Mouse (Mus musculus) hindbrain, embryonic 14.5 days (tissue): ENCODE results near the gene Tacc2. TPM values are rescaled to one million over a fixed set of nuclear protein-coding genes. Genes with fewer than 3 reads are reported as not detected.
"Not testable (repeated sequence)": the region's sequence is repeated elsewhere in the genome, so short reads cannot be mapped to it uniquely, and the experiment has no call there.

ENCODE experiments used
- ATAC-seq: fragments of 200-750 bp; cut with Nextera tagmentation; 2 replicates; pipeline ENCODE4 v1.8.0; 2017; ENCODE audit warnings: moderate number of reproducible peaks, mild to moderate bottlenecking, moderate TSS enrichment, moderate library complexity; ENCODE audit not compliant: low FRiP score
- DNase-seq: peaks from one replicate; pipeline ENCODE4 v3.0.0-alpha.2; 2015; ENCODE audit warnings: low spot score
- H3K27ac ChIP-seq: fragments of 300-500 bp; sonication (generic); 2 replicates; pipeline ENCODE4 v1.5.1; 2014; ENCODE audit warnings: mild to moderate bottlenecking, moderate library complexity
- H3K27me3 ChIP-seq: fragments of 300-500 bp; sonication (generic); 2 replicates; pipeline ENCODE4 v1.6.1; 2014; ENCODE audit warnings: mild to moderate bottlenecking, low read length, mixed read lengths; ENCODE audit not compliant: control insufficient read depth, insufficient read depth
- H3K36me3 ChIP-seq: fragments of 300-500 bp; sonication (generic); replicated peaks from 2 replicates; pipeline ENCODE4 v1.6.1; 2014; ENCODE audit not compliant: control insufficient read depth, insufficient read depth
- H3K4me1 ChIP-seq: fragments of 300-500 bp; sonication (generic); replicated peaks from 2 replicates; pipeline ENCODE4 v1.6.1; 2014; ENCODE audit warnings: antibody characterized with exemption, low read length, mixed read lengths; ENCODE audit not compliant: control insufficient read depth, insufficient read depth
- H3K4me2 ChIP-seq: fragments of 300-500 bp; sonication (generic); replicated peaks from 2 replicates; pipeline ENCODE4 v1.6.1; 2014; ENCODE audit warnings: mild to moderate bottlenecking, moderate library complexity
- H3K4me3 ChIP-seq: fragments of 300-500 bp; sonication (generic); replicated peaks from 2 replicates; pipeline ENCODE4 v1.5.1; 2014; ENCODE audit warnings: mild to moderate bottlenecking, low read length
- H3K9ac ChIP-seq: fragments of 300-500 bp; sonication (generic); 2 replicates; pipeline ENCODE4 v1.6.1; 2014
- H3K9me3 ChIP-seq: fragments of 300-500 bp; sonication (generic); 2 replicates; pipeline ENCODE4 v1.6.1; 2016; ENCODE audit warnings: low read length; ENCODE audit not compliant: control insufficient read depth
- WGBS: fragments of 180-500 bp; shearing (Covaris S2); extraction: QIAGEN DNeasy Blood & Tissue Kit; methylation state at CpG from one replicate; pipeline ENCODE4 v1.1.7; 2014; 5-methylcytosine and 5-hydroxymethylcytosine counted together
- polyA plus RNA-seq: library from polyadenylated mRNA; unstranded; fragments of >200 nt; fragmentation: Nextera tagmentation; extraction: Ambion mirVana; gene quantifications from 2 replicates; pipeline ENCODE4 v1.2.1, GENCODE M21; 2014

Gene Tacc2
- polyA plus RNA-seq = 58.9 and 61.6 TPM in 2 replicates

- Histone ChIP-seq H3K36me3 (no peaks in the 10 kb centered on the region), H3K27ac (no peak within 1 kb of the TSS), H3K9me3 (no peaks in the 10 kb centered on the region), H3K4me3 (no peak within 1 kb of the TSS), H3K9ac (no peak within 1 kb of the TSS), H3K27me3 (no peaks in the 10 kb centered on the region), H3K4me2 (peak within 1 kb of the TSS; percentile 24; the same call in 1 of the 2 replicates), H3K4me1 (no peaks in the 10 kb centered on the region)
- WGBS = 53% methylated on average over 15 of the region's 15 CpGs
- DNase-seq (no peak), ATAC-seq (no peak)
Observed at GRCm38 (mm10) chr7:130577388-130578003, at the start of gene Tacc2. Tacc2 (plus strand) TSS chr7:130577438.

- peaks cover 46% of the 10 kb centered on the region for H3K36me3 ChIP-seq
- H3K9me3 ChIP-seq, H3K4me1 ChIP-seq, H3K4me3 ChIP-seq, H3K4me2 ChIP-seq, H3K27ac ChIP-seq, ATAC-seq, H3K27me3 ChIP-seq, H3K9ac ChIP-seq, DNase-seq: not testable (repeated sequence)
- WGBS = 96% methylated on average over 14 of the region's 15 CpGs
Observed at GRCm38 (mm10) chr7:130531138-130531537, 46.1 kb upstream of the Tacc2 start.

- WGBS = 47% methylated on average over 25 of the region's 25 CpGs
- no peaks in the 10 kb centered on the region for H3K4me1 ChIP-seq
- H3K27ac ChIP-seq = no peak overlapping the region
- H3K36me3 ChIP-seq = peaks cover 70% of the 10 kb centered on the region
- DNase-seq (peak; percentile 91), ATAC-seq (peak; percentile 40; the same call in 1 of the 2 replicates)
- no peaks in the 10 kb centered on the region for H3K27me3 ChIP-seq
- H3K9me3 ChIP-seq = no peaks in the 10 kb centered on the region
- H3K4me3 ChIP-seq = no peak overlapping the region
- no peak overlapping the region for H3K9ac ChIP-seq
- H3K4me2 ChIP-seq = no peak overlapping the region
Observed at GRCm38 (mm10) chr7:130533316-130534260, 43.6 kb upstream of the Tacc2 start.

GRCm38 (mm10) chr7:130535174-130535573, 42.1 kb upstream of the Tacc2 start:
- Histone ChIP-seq H3K4me2 (no peak overlapping the region), H3K4me1 (no peaks in the 10 kb centered on the region), H3K27ac (no peak overlapping the region), H3K9ac (no peak overlapping the region), H3K36me3 (peaks cover 78% of the 10 kb centered on the region), H3K27me3 (no peaks in the 10 kb centered on the region), H3K4me3 (no peak overlapping the region), H3K9me3 (no peaks in the 10 kb centered on the region)
- WGBS = 87% methylated on average over 4 of the region's 4 CpGs
- ATAC-seq = no peak
- no peak for DNase-seq

- 86% methylated on average over 4 of the region's 4 CpGs for WGBS
- Histone ChIP-seq H3K36me3 (peaks cover 80% of the 10 kb centered on the region), H3K4me3 (no peak overlapping the region), H3K27me3 (no peaks in the 10 kb centered on the region), H3K9ac (no peak overlapping the region), H3K9me3 (no peaks in the 10 kb centered on the region), H3K4me2 (no peak overlapping the region), H3K27ac (no peak overlapping the region), H3K4me1 (no peaks in the 10 kb centered on the region)
- DNase-seq = no peak
- no peak for ATAC-seq
Observed at GRCm38 (mm10) chr7:130537068-130537467, 40.2 kb upstream of the Tacc2 start.

GRCm38 (mm10) chr7:130540176-130540575, 37.1 kb upstream of the Tacc2 start:
- Histone ChIP-seq H3K4me3 (no peak overlapping the region), H3K27me3 (no peaks in the 10 kb centered on the region), H3K4me2 (no peak overlapping the region), H3K9ac (no peak overlapping the region), H3K4me1 (no peaks in the 10 kb centered on the region), H3K27ac (no peak overlapping the region), H3K36me3 (peaks cover 86% of the 10 kb centered on the region), H3K9me3 (no peaks in the 10 kb centered on the region)
- no peak for DNase-seq
- no peak for ATAC-seq
- 88% methylated on average over 7 of the region's 7 CpGs for WGBS

GRCm38 (mm10) chr7:130543181-130543580, 34.1 kb upstream of the Tacc2 start:
- DNase-seq = no peak
- no peaks in the 10 kb centered on the region for H3K27me3 ChIP-seq
- 98% methylated on average over 4 of the region's 4 CpGs for WGBS
- no peak overlapping the region for H3K4me2 ChIP-seq
- peaks cover 10% of the 10 kb centered on the region for H3K4me1 ChIP-seq
- H3K9ac ChIP-seq = no peak overlapping the region
- peaks cover 56% of the 10 kb centered on the region for H3K36me3 ChIP-seq
- no peak overlapping the region for H3K4me3 ChIP-seq
- H3K27ac ChIP-seq = no peak overlapping the region
- no peak for ATAC-seq
- no peaks in the 10 kb centered on the region for H3K9me3 ChIP-seq

GRCm38 (mm10) chr7:130545401-130545800, 31.8 kb upstream of the Tacc2 start:
- Histone ChIP-seq H3K9ac (0 out of 2 replicates have a peak overlapping the region, but pooled peaks have one; percentile 85), H3K4me1 (peaks cover 10% of the 10 kb centered on the region), H3K4me2 (peak overlapping the region; percentile 79), H3K27ac (no peak overlapping the region), H3K4me3 (0 out of 2 replicates have a peak overlapping the region, but pooled peaks have one; percentile 98), H3K36me3 (peaks cover 34% of the 10 kb centered on the region), H3K9me3 (no peaks in the 10 kb centered on the region), H3K27me3 (no peaks in the 10 kb centered on the region)
- ATAC-seq (no peak), DNase-seq (no peak)
- WGBS = 92% methylated on average over 5 of the region's 5 CpGs

GRCm38 (mm10) chr7:130545893-130546292, 31.3 kb upstream of the Tacc2 start:
- H3K27ac ChIP-seq = peak overlapping the region; percentile 98
- H3K27me3 ChIP-seq = no peaks in the 10 kb centered on the region
- H3K9ac ChIP-seq = peak overlapping the region; percentile 85
- peak overlapping the region; percentile 79 for H3K4me2 ChIP-seq
- H3K4me1 ChIP-seq = peaks cover 10% of the 10 kb centered on the region
- ATAC-seq = no peak
- no peak for DNase-seq
- H3K9me3 ChIP-seq = no peaks in the 10 kb centered on the region
- peak overlapping the region; percentile 98 for H3K4me3 ChIP-seq
- peaks cover 32% of the 10 kb centered on the region for H3K36me3 ChIP-seq
- WGBS = 58% methylated on average over 3 of the region's 3 CpGs
